Mouse (Mus musculus) limb, embryonic 12.5 days (tissue): Measurements from ENCODE around the gene Prl2c5. TPM values are rescaled to one million over a fixed set of nuclear protein-coding genes. Genes with fewer than 3 reads are reported as not detected.
"Not testable (repeated sequence)": the region's sequence is repeated elsewhere in the genome, so short reads cannot be mapped to it uniquely, and the experiment has no call there.

Source experiments
- ATAC-seq: fragments of 200-750 bp; cut with Nextera tagmentation; 2 replicates; pipeline ENCODE4 v1.8.0; 2017; ENCODE audit warnings: low read depth, moderate TSS enrichment; ENCODE audit not compliant: insufficient number of reproducible peaks, insufficient read depth, low FRiP score, low TSS enrichment
- H3K27ac ChIP-seq: fragments of 300-500 bp; sonication (generic); 2 replicates; pipeline ENCODE4 v1.5.1; 2016; ENCODE audit warnings: mild to moderate bottlenecking, moderate library complexity
- H3K27me3 ChIP-seq: fragments of 300-500 bp; sonication (generic); 2 replicates; pipeline ENCODE4 v1.6.1; 2016; ENCODE audit warnings: mild to moderate bottlenecking, moderate library complexity
- H3K36me3 ChIP-seq: fragments of 300-500 bp; sonication (generic); 2 replicates; pipeline ENCODE4 v1.6.1; 2016; ENCODE audit warnings: mild to moderate bottlenecking, moderate library complexity
- H3K4me1 ChIP-seq: fragments of 300-500 bp; sonication (generic); replicated peaks from 2 replicates; pipeline ENCODE4 v1.6.1; 2016
- H3K4me2 ChIP-seq: fragments of 300-500 bp; sonication (generic); 2 replicates; pipeline ENCODE4 v1.6.1; 2016; ENCODE audit warnings: mild to moderate bottlenecking, moderate library complexity
- H3K4me3 ChIP-seq: fragments of 300-500 bp; sonication (generic); replicated peaks from 2 replicates; pipeline ENCODE4 v1.5.1; 2016; ENCODE audit warnings: mild to moderate bottlenecking
- H3K9ac ChIP-seq: fragments of 300-500 bp; sonication (generic); replicated peaks from 2 replicates; pipeline ENCODE4 v1.6.1; 2016; ENCODE audit warnings: mild to moderate bottlenecking, moderate library complexity
- H3K9me3 ChIP-seq: fragments of 300-500 bp; sonication (generic); 2 replicates; pipeline ENCODE4 v1.6.1; 2016; ENCODE audit warnings: mild to moderate bottlenecking, moderate library complexity
- WGBS: fragments of 180-500 bp; shearing (Covaris S2); methylation state at CpG from one replicate; pipeline ENCODE4 v1.1.7; 2016; 5-methylcytosine and 5-hydroxymethylcytosine counted together
- polyA plus RNA-seq: library from polyadenylated mRNA; unstranded; fragments of >200 nt; fragmentation: Nextera tagmentation; extraction: Ambion mirVana; gene quantifications from 2 replicates; pipeline ENCODE4 v1.2.1, GENCODE M21; 2016

The Prl2c5 gene
- not detected in 2 replicates for polyA plus RNA-seq

- H3K27me3 ChIP-seq: not testable (repeated sequence)
These were observed at the start of gene Prl2c5 for GRCm38 (mm10) chr13:13182415-13182814. Prl2c5 (plus strand) TSS chr13:13182715.

GRCm38 (mm10) chr13:13162777-13163485 is 19.6 kb upstream of the Prl2c5 start:
- not testable (repeated sequence) for H3K27me3 ChIP-seq, H3K4me1 ChIP-seq, H3K9ac ChIP-seq, ATAC-seq, H3K27ac ChIP-seq, H3K4me2 ChIP-seq, H3K4me3 ChIP-seq, H3K36me3 ChIP-seq, H3K9me3 ChIP-seq
- 66% methylated on average over 4 of the region's 7 CpGs for WGBS

More at GRCm38 (mm10) chr13:13182415-13182814, at the start of gene Prl2c5:
- WGBS: 74% methylated on average over 2 of the region's 2 CpGs
- H3K9me3 ChIP-seq, H3K36me3 ChIP-seq, H3K27ac ChIP-seq, H3K4me2 ChIP-seq, H3K9ac ChIP-seq, H3K4me3 ChIP-seq, ATAC-seq, H3K4me1 ChIP-seq: not testable (repeated sequence)

- not testable (repeated sequence) for H3K36me3 ChIP-seq, H3K4me3 ChIP-seq, H3K27me3 ChIP-seq, ATAC-seq, H3K9ac ChIP-seq, H3K27ac ChIP-seq, H3K4me1 ChIP-seq, H3K9me3 ChIP-seq, H3K4me2 ChIP-seq
- WGBS: 79% methylated on average over 2 of the region's 2 CpGs
These were observed 13.9 kb upstream of the Prl2c5 start for GRCm38 (mm10) chr13:13168631-13169030.

GRCm38 (mm10) chr13:13173616-13174136 is 8.8 kb upstream of the Prl2c5 start:
- H3K36me3 ChIP-seq, H3K27me3 ChIP-seq, H3K4me3 ChIP-seq, ATAC-seq, H3K4me2 ChIP-seq, H3K9ac ChIP-seq, H3K27ac ChIP-seq, H3K9me3 ChIP-seq, H3K4me1 ChIP-seq: not testable (repeated sequence)
- 54% methylated on average over 1 of the region's 1 CpGs for WGBS

- not testable (repeated sequence) for H3K36me3 ChIP-seq, ATAC-seq
- WGBS: 65% methylated on average over 2 of the region's 2 CpGs
These were observed 6.8 kb upstream of the Prl2c5 start for GRCm38 (mm10) chr13:13175736-13176135.

GRCm38 (mm10) chr13:13211168-13211567 is 28.7 kb downstream of the Prl2c5 start:
- not testable (repeated sequence) for H3K4me3 ChIP-seq, H3K36me3 ChIP-seq, H3K4me1 ChIP-seq, H3K27me3 ChIP-seq, ATAC-seq, H3K27ac ChIP-seq, H3K9me3 ChIP-seq, H3K9ac ChIP-seq, H3K4me2 ChIP-seq

More at GRCm38 (mm10) chr13:13175736-13176135, 6.8 kb upstream of the Prl2c5 start:
- not testable (repeated sequence) for H3K4me2 ChIP-seq, H3K27me3 ChIP-seq, H3K9me3 ChIP-seq, H3K4me1 ChIP-seq, H3K4me3 ChIP-seq, H3K9ac ChIP-seq, H3K27ac ChIP-seq

- not testable (repeated sequence) for H3K4me3 ChIP-seq, H3K4me1 ChIP-seq, H3K9ac ChIP-seq, ATAC-seq, H3K27me3 ChIP-seq, H3K9me3 ChIP-seq, H3K36me3 ChIP-seq, H3K27ac ChIP-seq, H3K4me2 ChIP-seq
- 94% methylated on average over 2 of the region's 2 CpGs for WGBS
These were observed 33.8 kb downstream of the Prl2c5 start for GRCm38 (mm10) chr13:13216363-13216762.

GRCm38 (mm10) chr13:13220231-13220630 is 37.7 kb downstream of the Prl2c5 start:
- not testable (repeated sequence) for H3K27me3 ChIP-seq, ATAC-seq, H3K27ac ChIP-seq, H3K4me1 ChIP-seq, H3K36me3 ChIP-seq, H3K9me3 ChIP-seq, H3K9ac ChIP-seq, H3K4me2 ChIP-seq, H3K4me3 ChIP-seq
- 75% methylated on average over 5 of the region's 5 CpGs for WGBS

GRCm38 (mm10) chr13:13237456-13237855 is 54.9 kb downstream of the Prl2c5 start:
- not testable (repeated sequence) for ATAC-seq, H3K27ac ChIP-seq, H3K4me1 ChIP-seq, H3K9ac ChIP-seq, H3K4me2 ChIP-seq, H3K27me3 ChIP-seq, H3K4me3 ChIP-seq, H3K9me3 ChIP-seq, H3K36me3 ChIP-seq
- WGBS: 0% methylated on average over 1 of the region's 1 CpGs

Other genes with a start within 250 kb of the Prl2c5 start
- gene Prl2c2, start 177.3 kb upstream of the Prl2c5 start, polyA plus RNA-seq: not detected in 2 replicates
- gene Gpr137b, start 211.3 kb downstream of the Prl2c5 start, polyA plus RNA-seq: 11.9 and 12.8 TPM in 2 replicates